In the genomic region with DNA sequence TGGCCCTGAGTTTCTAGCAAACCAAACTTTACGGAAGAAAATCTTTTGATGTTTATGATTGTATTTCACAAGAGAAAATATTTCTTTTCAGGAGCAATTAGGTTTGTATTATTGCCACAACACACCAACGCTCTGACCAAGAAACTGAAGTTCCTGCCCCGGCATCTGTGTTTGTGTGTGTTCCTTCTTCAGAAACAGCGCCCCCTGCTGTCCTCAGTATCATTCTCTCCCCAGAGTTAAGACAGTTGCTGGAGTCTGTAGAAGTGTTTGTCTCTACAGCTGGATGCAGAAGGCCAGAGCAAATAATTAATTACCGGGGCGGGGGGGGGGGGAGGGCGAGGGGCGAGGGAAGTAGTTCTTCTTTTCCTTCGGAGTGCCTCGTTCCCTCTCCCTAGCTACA, we compare ENCODE assay signal across 7 mouse cellular contexts. TPM values are rescaled to one million over a fixed set of nuclear protein-coding genes. Genes with fewer than 3 reads are reported as not detected.
DNase-seq lines count a peak whose midpoint lies in the region; ATAC-seq and TF ChIP-seq lines count a peak whose summit lies in the region.

No protein-coding gene starts in this region.

- peak; percentile 69 for DNase-seq in adrenal gland, adult 2 months
- peak; percentile 76 for DNase-seq in embryonic facial prominence, embryonic 10.5 days (ENCODE audit: low spot score)
- peak; percentile 64 to 84 for DNase-seq in left cerebral cortex, adult 18-20 months (ENCODE audit: low spot score in 2 of 2)
- DNase-seq in spleen, postnatal 36 days (ENCODE audit: low spot score in 2 of 2) = peak; percentile 11 to 43

- TF ChIP-seq EP300 in ES-Bruce4 (IDR thresholded peaks at IDR 0.05; ENCODE audit: insufficient read depth, low read depth, low read length) = no peak

- H3K27me3 ChIP-seq in ES-Bruce4 (ENCODE audit: control insufficient read depth, insufficient read depth, low read length, poor library complexity, severe bottlenecking) = no peaks in the 10 kb centered on the region
- H3K27me3 ChIP-seq in embryonic facial prominence, embryonic 10.5 days (replicated peaks; ENCODE audit: low read depth, poor library complexity, severe bottlenecking) = peaks cover 49% of the 10 kb centered on the region
- H3K27me3 ChIP-seq in hindbrain, embryonic 12.5 days = peaks cover 43% of the 10 kb centered on the region

- TF ChIP-seq CTCF in ES-Bruce4 (IDR thresholded peaks at IDR 0.05; ENCODE audit: low read depth, low read length) = peak; percentile 18

- peak; percentile 54; the same call in 1 of the 2 replicates for ATAC-seq in hindbrain, embryonic 12.5 days (ENCODE audit: low FRiP score)
- peak; percentile 77 for ATAC-seq in megakaryocyte-erythroid progenitor cell, adult 5-6 weeks (replicated peaks; ENCODE audit: low FRiP score, low TSS enrichment, poor library complexity, severe bottlenecking)

- no peak overlapping the region for H3K4me3 ChIP-seq in ES-Bruce4 (ENCODE audit: low read depth, low read length)
- no peak overlapping the region for H3K4me3 ChIP-seq in embryonic facial prominence, embryonic 10.5 days
- no peak overlapping the region for H3K4me3 ChIP-seq in hindbrain, embryonic 12.5 days

- no peak for TF ChIP-seq POLR2A in ES-Bruce4 (IDR thresholded peaks at IDR 0.05; ENCODE audit: insufficient read depth, low read length)

- WGBS in embryonic facial prominence, embryonic 10.5 days = 24% methylated on average over 10 of the region's 10 CpGs
- 30% methylated on average over 7 of the region's 10 CpGs for WGBS in hindbrain, embryonic 12.5 days

- no peaks in the 10 kb centered on the region for H3K4me1 ChIP-seq in ES-Bruce4 (ENCODE audit: control insufficient read depth, insufficient read depth, low read length)
- H3K4me1 ChIP-seq in embryonic facial prominence, embryonic 10.5 days = peaks cover 18% of the 10 kb centered on the region
- peaks cover 17% of the 10 kb centered on the region for H3K4me1 ChIP-seq in hindbrain, embryonic 12.5 days

- H3K4me2 ChIP-seq in hindbrain, embryonic 12.5 days (replicated peaks) = no peak overlapping the region

- H3K36me3 ChIP-seq in ES-Bruce4 (ENCODE audit: control insufficient read depth, insufficient read depth, low read length, poor library complexity, severe bottlenecking) = no peaks in the 10 kb centered on the region
- H3K36me3 ChIP-seq in embryonic facial prominence, embryonic 10.5 days (replicated peaks) = no peaks in the 10 kb centered on the region
- no peaks in the 10 kb centered on the region for H3K36me3 ChIP-seq in hindbrain, embryonic 12.5 days

- H3K27ac ChIP-seq in ES-Bruce4 (ENCODE audit: insufficient read depth, low read length) = no peak overlapping the region
- H3K27ac ChIP-seq in embryonic facial prominence, embryonic 10.5 days (replicated peaks) = no peak overlapping the region
- no peak overlapping the region for H3K27ac ChIP-seq in hindbrain, embryonic 12.5 days

- H3K9ac ChIP-seq in ES-Bruce4 (ENCODE audit: low read depth, poor library complexity, severe bottlenecking) = no peak overlapping the region
- no peak overlapping the region for H3K9ac ChIP-seq in hindbrain, embryonic 12.5 days

- H3K9me3 ChIP-seq in ES-Bruce4 (replicated peaks; ENCODE audit: control insufficient read depth, insufficient read depth, low read length, poor library complexity, severe bottlenecking) = no peaks in the 10 kb centered on the region
- H3K9me3 ChIP-seq in embryonic facial prominence, embryonic 10.5 days = no peaks in the 10 kb centered on the region
- H3K9me3 ChIP-seq in hindbrain, embryonic 12.5 days (replicated peaks) = no peaks in the 10 kb centered on the region

RNA-seq across cellular contexts. Expression of a gene that starts 1.0 kb away (rescaled TPM):
- polyA plus RNA-seq in ES-Bruce4 (2011; ENCODE audit: insufficient read depth, insufficient read length, low read depth, missing spikeins) = not detected in 2 replicates
- 1 to 10 TPM; 1.7 to 3.3 TPM for total RNA-seq in adrenal gland, adult 2 months (2021)
- 1.4 and 2.7 TPM in 2 replicates for polyA plus RNA-seq in adrenal gland, adult 2 months (2012; rRNA removed)
- polyA plus RNA-seq in embryonic facial prominence, embryonic 10.5 days (2016; fragmentation: Nextera tagmentation; extraction: Ambion mirVana) = 0.16 and 0.34 TPM in 2 replicates
- 0.90 and 1.1 TPM in 2 replicates for polyA plus RNA-seq in hindbrain, embryonic 12.5 days (2016; fragmentation: Nextera tagmentation; extraction: Ambion mirVana)
- total RNA-seq in left cerebral cortex, adult 18-20 months (2021) = under 1 TPM; 0.37 to 0.44 TPM
- not detected in 2 replicates for total RNA-seq in megakaryocyte-erythroid progenitor cell, adult 5-6 weeks (2014; fragmentation: Nextera tagmentation)
- not detected in 2 replicates for total RNA-seq in megakaryocyte-erythroid progenitor cell, adult 5-6 weeks (2017)
